Mouse (Mus musculus) lung, postnatal 36 days (tissue): Measurements from ENCODE around the gene Folr2.
A peak's percentile ranks its signal among the peaks of the same experiment; 100 is the strongest.

Experiments
- DNase-seq: peaks from one replicate; pipeline ENCODE4 v3.0.0; 2022; ENCODE audit warnings: mixed read lengths

The Folr2 gene

GRCm38 (mm10) chr7:101823758-101824630, 33.0 kb downstream of the Folr2 start:
- DNase-seq = no peak

GRCm38 (mm10) chr7:101822836-101823757, 33.9 kb downstream of the Folr2 start:
- DNase-seq = peak; percentile 42

- DNase-seq = peak; percentile 59
These were observed 35.2 kb downstream of the Folr2 start for GRCm38 (mm10) chr7:101821571-101822501.

GRCm38 (mm10) chr7:101820295-101821030, 36.5 kb downstream of the Folr2 start:
- no peak for DNase-seq

GRCm38 (mm10) chr7:101817861-101818401, 39.1 kb downstream of the Folr2 start, which contains the start of gene Phox2a:
Gene Phox2a (plus strand): TSS chr7:101818313.
- DNase-seq = no peak
